Mouse (Mus musculus): ENCODE data around the gene Fggy.

GRCm38 (mm10) chr4:95543529-95543928 is 13.8 kb upstream of the Fggy start:
- no peak for TF ChIP-seq CTCF (IDR thresholded peaks at IDR 0.05; ENCODE audit: borderline replicate concordance, insufficient read depth, low read depth, low read length)
- no peak for TF ChIP-seq POLR2A (IDR thresholded peaks at IDR 0.05; ENCODE audit: borderline replicate concordance, insufficient read depth, low read length)
